Mouse (Mus musculus): ENCODE results near the gene Abcb7. TPM values are rescaled to one million over a fixed set of nuclear protein-coding genes. Genes with fewer than 3 reads are reported as not detected.

Gene Abcb7
- polyA plus RNA-seq (2015; fragmentation: Nextera tagmentation; extraction: Ambion mirVana) = 8.0 and 8.2 TPM in 2 replicates

DNA sequence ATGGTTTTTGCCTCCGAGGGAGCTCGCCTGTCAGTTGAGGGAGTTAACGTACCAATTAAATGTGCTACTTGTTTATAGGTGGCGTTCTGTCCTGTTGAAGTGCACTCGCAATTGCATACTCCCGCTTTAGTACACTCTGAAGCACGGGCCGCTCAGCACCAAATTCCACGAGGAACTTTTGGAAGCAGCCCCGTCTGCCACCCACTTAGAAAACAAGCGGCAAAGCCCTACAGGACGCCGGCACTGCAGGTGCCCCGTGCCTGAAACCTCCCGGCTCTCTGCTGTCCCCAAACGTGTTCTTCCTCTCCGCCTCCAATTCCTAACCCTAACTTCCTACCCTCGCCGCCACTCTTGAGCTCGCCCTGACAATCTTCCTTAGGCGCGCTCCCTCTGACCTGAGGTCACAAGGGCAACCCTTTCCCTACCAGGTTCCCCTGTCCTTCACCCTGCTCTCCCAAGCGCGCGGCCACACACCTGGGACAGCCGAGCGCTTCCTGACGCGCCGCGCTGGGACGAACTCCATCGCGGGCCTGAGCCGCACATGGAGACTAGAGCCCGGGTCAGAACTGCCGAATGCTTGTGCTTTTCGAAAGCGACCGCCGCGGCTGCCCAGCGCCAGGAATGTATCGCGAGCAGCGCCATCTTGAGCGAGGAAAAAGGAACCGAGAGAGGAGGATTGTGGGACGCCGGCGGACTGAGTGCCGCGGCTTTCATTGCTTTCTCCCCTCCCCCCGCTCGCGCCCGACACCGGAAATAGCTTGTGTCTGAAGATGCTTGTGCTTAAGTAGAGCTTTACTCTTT lies at the start of gene Abcb7:
Gene Abcb7, minus strand, starts transcription at position 674 of the 801 bp plus-strand sequence.
- Histone ChIP-seq H3K4me1 (replicated peaks) (no peaks in the 10 kb centered on the region), H3K9ac (peak within 1 kb of the TSS; percentile 74), H3K9me3 (replicated peaks) (no peaks in the 10 kb centered on the region), H3K27ac (peak within 1 kb of the TSS; percentile 97), H3K4me2 (peak within 1 kb of the TSS; percentile 60), H3K36me3 (no peaks in the 10 kb centered on the region), H3K27me3 (no peaks in the 10 kb centered on the region), H3K4me3 (peak within 1 kb of the TSS; percentile 74)
- ATAC-seq (replicated peaks; ENCODE audit: insufficient number of reproducible peaks, insufficient read depth, low FRiP score, low read depth) = peak; percentile 90
- 14% methylated on average over 58 of the region's 58 CpGs for WGBS

DNA sequence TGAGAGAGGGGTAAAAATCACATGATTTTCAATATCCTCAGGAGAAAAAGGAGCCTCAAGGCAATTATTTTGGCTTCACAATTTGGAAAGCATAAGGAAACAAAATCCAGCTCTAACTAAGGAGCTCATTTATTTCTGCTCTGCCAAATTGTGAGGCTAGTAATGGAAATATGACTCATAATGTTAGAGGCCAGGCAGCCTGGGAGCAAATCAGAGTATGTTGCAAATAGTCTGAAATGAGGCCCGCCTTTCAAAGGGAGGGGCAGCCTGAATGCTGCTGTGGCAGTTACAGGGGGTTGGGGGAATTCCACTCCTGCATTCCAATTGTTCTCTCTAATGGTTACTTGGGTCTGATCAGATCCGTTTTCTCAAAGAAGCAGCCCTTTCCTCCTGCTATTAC lies 48.1 kb upstream of the Abcb7 start:
- Histone ChIP-seq H3K4me3 (no peak overlapping the region), H3K36me3 (no peaks in the 10 kb centered on the region), H3K9ac (no peak overlapping the region), H3K4me2 (no peak overlapping the region), H3K4me1 (replicated peaks) (no peaks in the 10 kb centered on the region), H3K9me3 (replicated peaks) (no peaks in the 10 kb centered on the region), H3K27me3 (no peaks in the 10 kb centered on the region), H3K27ac (no peak overlapping the region)
- ATAC-seq (replicated peaks; ENCODE audit: insufficient number of reproducible peaks, insufficient read depth, low FRiP score, low read depth) = no peak
- whole genome bisulfite sequencing = 13% methylated on average over 2 of the region's 2 CpGs

- no peaks in the 10 kb centered on the region for H3K4me1 ChIP-seq (replicated peaks)
- no peak overlapping the region for H3K9ac ChIP-seq
- ATAC-seq (replicated peaks; ENCODE audit: insufficient number of reproducible peaks, insufficient read depth, low FRiP score, low read depth) = no peak
- H3K9me3 ChIP-seq (replicated peaks) = no peaks in the 10 kb centered on the region
- H3K4me3 ChIP-seq = no peak overlapping the region
- H3K27me3 ChIP-seq = no peaks in the 10 kb centered on the region
- H3K4me2 ChIP-seq = no peak overlapping the region
- no peaks in the 10 kb centered on the region for H3K36me3 ChIP-seq
- WGBS = 69% methylated on average over 1 of the region's 1 CpGs
- no peak overlapping the region for H3K27ac ChIP-seq
Measured at GRCm38 (mm10) chrX:104452433-104452832, 38.8 kb upstream of the Abcb7 start.

- Histone ChIP-seq H3K4me2 (no peak overlapping the region), H3K36me3 (no peaks in the 10 kb centered on the region), H3K4me1 (replicated peaks) (no peaks in the 10 kb centered on the region), H3K4me3 (no peak overlapping the region), H3K27me3 (no peaks in the 10 kb centered on the region), H3K27ac (no peak overlapping the region), H3K9me3 (replicated peaks) (no peaks in the 10 kb centered on the region), H3K9ac (no peak overlapping the region)
- no peak for ATAC-seq (replicated peaks; ENCODE audit: insufficient number of reproducible peaks, insufficient read depth, low FRiP score, low read depth)
- 30% methylated on average over 1 of the region's 1 CpGs for WGBS
Measured at GRCm38 (mm10) chrX:104433456-104433855, 19.8 kb upstream of the Abcb7 start.

DNA sequence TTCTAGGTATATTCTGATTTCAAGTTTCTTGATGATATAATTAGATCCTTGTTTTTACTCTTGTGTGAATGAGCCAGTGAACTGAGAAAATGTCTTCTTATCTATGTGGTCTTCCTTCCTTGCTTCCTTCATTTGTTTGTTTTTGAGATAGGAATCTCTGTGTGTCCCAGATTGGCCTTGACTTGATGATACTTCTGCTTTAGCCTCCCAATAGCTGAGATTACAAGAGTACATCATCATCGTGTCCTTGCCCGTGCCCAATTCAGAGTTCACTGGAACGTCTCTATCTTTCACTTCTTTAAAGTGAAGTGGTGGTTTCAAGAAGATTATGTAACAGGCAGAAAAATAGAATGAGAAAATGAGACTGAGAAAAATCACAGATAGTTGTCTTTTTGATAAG lies 14.5 kb upstream of the Abcb7 start:
- 47% methylated on average over 3 of the region's 3 CpGs for WGBS
- Histone ChIP-seq H3K36me3 (no peaks in the 10 kb centered on the region), H3K4me1 (replicated peaks) (no peaks in the 10 kb centered on the region), H3K4me2 (no peak overlapping the region), H3K27ac (no peak overlapping the region), H3K9me3 (replicated peaks) (no peaks in the 10 kb centered on the region), H3K9ac (no peak overlapping the region), H3K27me3 (no peaks in the 10 kb centered on the region), H3K4me3 (no peak overlapping the region)
- no peak for ATAC-seq (replicated peaks; ENCODE audit: insufficient number of reproducible peaks, insufficient read depth, low FRiP score, low read depth)

GRCm38 (mm10) chrX:104413995-104414394 lies 339 bp upstream of the Abcb7 start:
- peak overlapping the region; percentile 60 for H3K4me2 ChIP-seq
- H3K36me3 ChIP-seq = no peaks in the 10 kb centered on the region
- peak overlapping the region; percentile 74 for H3K4me3 ChIP-seq
- ATAC-seq (replicated peaks; ENCODE audit: insufficient number of reproducible peaks, insufficient read depth, low FRiP score, low read depth) = no peak
- WGBS = 38% methylated on average over 7 of the region's 7 CpGs
- H3K27ac ChIP-seq = peak overlapping the region; percentile 97
- H3K9me3 ChIP-seq (replicated peaks) = no peaks in the 10 kb centered on the region
- H3K27me3 ChIP-seq = no peaks in the 10 kb centered on the region
- no peak overlapping the region for H3K9ac ChIP-seq
- H3K4me1 ChIP-seq (replicated peaks) = no peaks in the 10 kb centered on the region

- no peaks in the 10 kb centered on the region for H3K9me3 ChIP-seq (replicated peaks)
- H3K36me3 ChIP-seq = no peaks in the 10 kb centered on the region
- H3K4me3 ChIP-seq = no peak overlapping the region
Measured at GRCm38 (mm10) chrX:104408137-104408536, 5.5 kb downstream of the Abcb7 start.

GRCm38 (mm10) chrX:104402463-104402862 lies 11.2 kb downstream of the Abcb7 start:
- H3K36me3 ChIP-seq = no peaks in the 10 kb centered on the region
- no peak overlapping the region for H3K9ac ChIP-seq
- no peaks in the 10 kb centered on the region for H3K27me3 ChIP-seq
- H3K9me3 ChIP-seq (replicated peaks) = no peaks in the 10 kb centered on the region
- H3K4me2 ChIP-seq = no peak overlapping the region
- no peaks in the 10 kb centered on the region for H3K4me1 ChIP-seq (replicated peaks)
- 64% methylated on average over 5 of the region's 5 CpGs for WGBS
- no peak for ATAC-seq (replicated peaks; ENCODE audit: insufficient number of reproducible peaks, insufficient read depth, low FRiP score, low read depth)
- H3K4me3 ChIP-seq = no peak overlapping the region
- no peak overlapping the region for H3K27ac ChIP-seq

More at GRCm38 (mm10) chrX:104408137-104408536, 5.5 kb downstream of the Abcb7 start:
- no peaks in the 10 kb centered on the region for H3K27me3 ChIP-seq
- no peak overlapping the region for H3K9ac ChIP-seq
- H3K4me2 ChIP-seq = no peak overlapping the region
- no peaks in the 10 kb centered on the region for H3K4me1 ChIP-seq (replicated peaks)
- H3K27ac ChIP-seq = no peak overlapping the region
- ATAC-seq (replicated peaks; ENCODE audit: insufficient number of reproducible peaks, insufficient read depth, low FRiP score, low read depth) = no peak

GRCm38 (mm10) chrX:104401134-104401533 lies 12.5 kb downstream of the Abcb7 start:
- H3K9me3 ChIP-seq (replicated peaks) = no peaks in the 10 kb centered on the region
- WGBS = 71% methylated on average over 1 of the region's 1 CpGs
- H3K4me1 ChIP-seq (replicated peaks) = no peaks in the 10 kb centered on the region
- no peaks in the 10 kb centered on the region for H3K36me3 ChIP-seq
- H3K4me3 ChIP-seq = no peak overlapping the region
- H3K27ac ChIP-seq = no peak overlapping the region
- H3K4me2 ChIP-seq = no peak overlapping the region
- ATAC-seq (replicated peaks; ENCODE audit: insufficient number of reproducible peaks, insufficient read depth, low FRiP score, low read depth) = no peak
- no peak overlapping the region for H3K9ac ChIP-seq
- no peaks in the 10 kb centered on the region for H3K27me3 ChIP-seq

- no peaks in the 10 kb centered on the region for H3K9me3 ChIP-seq (replicated peaks)
- H3K27ac ChIP-seq = no peak overlapping the region
- no peak overlapping the region for H3K4me2 ChIP-seq
- ATAC-seq (replicated peaks; ENCODE audit: insufficient number of reproducible peaks, insufficient read depth, low FRiP score, low read depth) = no peak
- H3K9ac ChIP-seq = no peak overlapping the region
- H3K36me3 ChIP-seq = no peaks in the 10 kb centered on the region
- 54% methylated on average over 1 of the region's 1 CpGs for WGBS
- no peaks in the 10 kb centered on the region for H3K4me1 ChIP-seq (replicated peaks)
- no peaks in the 10 kb centered on the region for H3K27me3 ChIP-seq
- H3K4me3 ChIP-seq = no peak overlapping the region
Measured at GRCm38 (mm10) chrX:104397526-104397925, 16.1 kb downstream of the Abcb7 start.

- ATAC-seq (replicated peaks; ENCODE audit: insufficient number of reproducible peaks, insufficient read depth, low FRiP score, low read depth) = no peak
- Histone ChIP-seq H3K9me3 (replicated peaks) (no peaks in the 10 kb centered on the region), H3K27ac (no peak overlapping the region), H3K4me3 (no peak overlapping the region), H3K36me3 (no peaks in the 10 kb centered on the region), H3K4me2 (no peak overlapping the region), H3K27me3 (no peaks in the 10 kb centered on the region), H3K4me1 (replicated peaks) (no peaks in the 10 kb centered on the region), H3K9ac (no peak overlapping the region)
Measured at GRCm38 (mm10) chrX:104359686-104360085, 54.0 kb downstream of the Abcb7 start.

- Histone ChIP-seq H3K4me1 (replicated peaks) (no peaks in the 10 kb centered on the region), H3K27me3 (no peaks in the 10 kb centered on the region), H3K36me3 (no peaks in the 10 kb centered on the region), H3K9ac (no peak overlapping the region), H3K27ac (no peak overlapping the region), H3K4me2 (no peak overlapping the region), H3K4me3 (no peak overlapping the region), H3K9me3 (replicated peaks) (no peaks in the 10 kb centered on the region)
- 61% methylated on average over 1 of the region's 1 CpGs for WGBS
- ATAC-seq (replicated peaks; ENCODE audit: insufficient number of reproducible peaks, insufficient read depth, low FRiP score, low read depth) = no peak
Measured at GRCm38 (mm10) chrX:104355842-104356241, 57.8 kb downstream of the Abcb7 start.
